Mouse (Mus musculus) G1E (cell line): ENCODE data around the gene Trim2.

Experiments used
- CTCF ChIP-seq: IDR thresholded peaks from 2 replicates; pipeline ENCODE4 v1.5.1; 2012; ENCODE audit warnings: low read depth, low read length, inconsistent platforms, mixed read lengths
- GATA1 ChIP-seq: IDR thresholded peaks from 2 replicates; pipeline ENCODE4 v1.6.1; 2012; ENCODE audit warnings: borderline replicate concordance, low read length, inconsistent platforms, mixed read lengths
- POLR2AphosphoS5 ChIP-seq: IDR thresholded peaks from 2 replicates; pipeline ENCODE4 v1.6.1; 2012; ENCODE audit warnings: low read depth, low read length, inconsistent platforms; ENCODE audit not compliant: insufficient replicate concordance
- TAL1 ChIP-seq: conservative IDR thresholded peaks from 2 replicates; pipeline ENCODE4 v1.6.1; 2012; ENCODE audit warnings: low read depth, low read length, inconsistent platforms, mixed read lengths

DNA sequence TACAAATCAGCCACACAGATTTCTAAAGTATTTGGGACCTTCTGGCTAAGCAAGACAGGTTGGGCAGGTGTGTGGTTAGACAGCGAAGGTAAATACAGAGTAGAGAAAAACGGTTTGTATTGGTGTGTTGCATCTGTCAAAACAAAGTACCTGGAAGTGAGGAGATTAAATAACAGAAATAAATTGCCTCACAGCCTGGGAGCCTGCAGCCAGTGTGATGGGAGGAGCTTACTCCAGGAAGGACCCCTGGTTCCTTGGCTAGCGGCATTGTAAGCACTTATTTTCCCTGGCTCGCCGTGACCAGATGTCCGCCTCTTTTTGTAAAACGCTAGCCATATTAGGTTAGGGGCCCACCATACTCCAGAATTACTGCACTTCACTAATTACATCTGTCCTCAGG is 45.8 kb downstream of the Trim2 start:
- no peak for TF ChIP-seq CTCF
- TF ChIP-seq TAL1, result no peak
- no peak for TF ChIP-seq GATA1
- TF ChIP-seq POLR2AphosphoS5, result no peak
